ENCODE assay signal across 10 mouse cellular contexts in genomic region chr17:88531176-88531575, GRCm38 (mm10). TPM values are rescaled to one million over a fixed set of nuclear protein-coding genes. Genes with fewer than 3 reads are reported as not detected.
DNase-seq lines count a peak whose midpoint lies in the region; ATAC-seq and TF ChIP-seq lines count a peak whose summit lies in the region.
"Had no signal": no experiment of that assay in that cellular context is flagged by ENCODE, and none has a peak within 500 bp of the region (broad histone marks: within the 10 kb centered on the region; RNA-seq: fewer than 3 reads in every experiment).

No protein-coding gene starts in this region.

- no peak for ATAC-seq in heart, embryonic 16.5 days (replicated peaks; ENCODE audit: extremely low read depth, insufficient read depth, low FRiP score)
- no peak for ATAC-seq in hindbrain, embryonic 15.5 days (ENCODE audit: low FRiP score, low read depth)
- ATAC-seq in midbrain, embryonic 12.5 days (ENCODE audit: low FRiP score, low read depth): no peak

- H3K4me2 ChIP-seq in heart, embryonic 16.5 days (ENCODE audit: low read depth, low read length): peak overlapping the region; percentile 86
- H3K4me2 ChIP-seq in hindbrain, embryonic 15.5 days: peak overlapping the region; percentile 72
- H3K4me2 ChIP-seq in midbrain, embryonic 12.5 days (replicated peaks): peak overlapping the region; percentile 72

- H3K4me3 ChIP-seq in heart, embryonic 16.5 days (ENCODE audit: low read length): no peak overlapping the region
- peak overlapping the region; percentile 74 for H3K4me3 ChIP-seq in cortical plate, adult 2 months (ENCODE audit: insufficient read depth, low read length)
- H3K4me3 ChIP-seq in hindbrain, embryonic 15.5 days: peak overlapping the region; percentile 55
- H3K4me3 ChIP-seq in midbrain, embryonic 12.5 days: peak overlapping the region; percentile 69; the same call in 1 of the 2 replicates

- H3K9ac ChIP-seq in heart, embryonic 16.5 days (ENCODE audit: low read length): no peak overlapping the region
- H3K9ac ChIP-seq in hindbrain, embryonic 15.5 days: peak overlapping the region; percentile 74
- H3K9ac ChIP-seq in midbrain, embryonic 12.5 days (replicated peaks): no peak overlapping the region

- peaks cover 8% of the 10 kb centered on the region for H3K4me1 ChIP-seq in heart, embryonic 16.5 days (ENCODE audit: control insufficient read depth, insufficient read depth, low read length)
- H3K4me1 ChIP-seq in cortical plate, adult 2 months (ENCODE audit: control insufficient read depth, insufficient read depth, low read length): peaks cover 6% of the 10 kb centered on the region; the same call in 1 of the 2 replicates
- peaks cover 10% of the 10 kb centered on the region for H3K4me1 ChIP-seq in hindbrain, embryonic 15.5 days (replicated peaks)
- peaks cover 7% of the 10 kb centered on the region for H3K4me1 ChIP-seq in midbrain, embryonic 12.5 days

- no peak for TF ChIP-seq POLR2A in cortical plate, adult 2 months (IDR thresholded peaks at IDR 0.05; ENCODE audit: extremely low read depth, insufficient read depth, low read length)

- WGBS in heart, embryonic 16.5 days: 48% methylated on average over 6 of the region's 6 CpGs
- WGBS in hindbrain, embryonic 15.5 days: 50% methylated on average over 6 of the region's 6 CpGs
- WGBS in midbrain, embryonic 12.5 days: 62% methylated on average over 6 of the region's 6 CpGs

- H3K36me3 ChIP-seq in heart, embryonic 16.5 days (ENCODE audit: control insufficient read depth, insufficient read depth): no peaks in the 10 kb centered on the region
- H3K36me3 ChIP-seq in hindbrain, embryonic 15.5 days: no peaks in the 10 kb centered on the region
- no peaks in the 10 kb centered on the region for H3K36me3 ChIP-seq in midbrain, embryonic 12.5 days

- H3K9me3 ChIP-seq in heart, embryonic 16.5 days (replicated peaks; ENCODE audit: control insufficient read depth, low read length): no peaks in the 10 kb centered on the region
- no peaks in the 10 kb centered on the region for H3K9me3 ChIP-seq in hindbrain, embryonic 15.5 days
- H3K9me3 ChIP-seq in midbrain, embryonic 12.5 days: no peaks in the 10 kb centered on the region

- no peak overlapping the region for H3K27ac ChIP-seq in heart, embryonic 16.5 days (ENCODE audit: low read length)
- H3K27ac ChIP-seq in cortical plate, adult 2 months (ENCODE audit: insufficient read depth, low read length): no peak overlapping the region
- H3K27ac ChIP-seq in hindbrain, embryonic 15.5 days (replicated peaks): peak overlapping the region; percentile 99; the same call in 1 of the 2 replicates
- no peak overlapping the region for H3K27ac ChIP-seq in midbrain, embryonic 12.5 days (replicated peaks)

- DNase-seq in heart, adult 9 months (ENCODE audit: low spot score in 2 of 2): no peak
- DNase-seq in embryo, embryonic 11 days: no peak
- DNase-seq in right cerebral cortex, postnatal 4 days: no peak
- DNase-seq in adrenal gland, postnatal 25 days: no peak
- DNase-seq: adrenal gland, postnatal 10 days; thymus, adult 2 months had no signal

- TF ChIP-seq CTCF in cortical plate, adult 2 months (IDR thresholded peaks at IDR 0.05; ENCODE audit: extremely low read depth, insufficient read depth, low read length): no peak

- no peaks in the 10 kb centered on the region for H3K27me3 ChIP-seq in heart, embryonic 16.5 days (ENCODE audit: control insufficient read depth, insufficient read depth, low read length)
- no peaks in the 10 kb centered on the region for H3K27me3 ChIP-seq in hindbrain, embryonic 15.5 days
- no peaks in the 10 kb centered on the region for H3K27me3 ChIP-seq in midbrain, embryonic 12.5 days

RNA-seq across cellular contexts. Expression of gene Ppp1r21, which starts 1.3 kb away (rescaled TPM):
- 12.4 and 14.1 TPM in 2 replicates for polyA plus RNA-seq in heart, embryonic 16.5 days (2015; fragmentation: Nextera tagmentation; extraction: Ambion mirVana)
- polyA plus RNA-seq in cortical plate, adult 2 months (2012; rRNA removed): 82.2 and 86.6 TPM in 2 replicates
- polyA plus RNA-seq in hindbrain, embryonic 15.5 days (2015; fragmentation: Nextera tagmentation; extraction: Ambion mirVana): 38.8 and 41.1 TPM in 2 replicates
- 24.2 and 24.5 TPM in 2 replicates for polyA plus RNA-seq in midbrain, embryonic 12.5 days (2016; fragmentation: Nextera tagmentation; extraction: Ambion mirVana)
- 46.4 and 46.6 TPM in 2 replicates for total RNA-seq in adrenal gland, postnatal 25 days (2021)
